Mouse (Mus musculus) left cerebral cortex, postnatal 10 days (tissue): ENCODE results near the gene Ccndbp1. TPM values are rescaled to one million over a fixed set of nuclear protein-coding genes. Genes with fewer than 3 reads are reported as not detected.
"Not testable (repeated sequence)": the region's sequence is repeated elsewhere in the genome, so short reads cannot be mapped to it uniquely, and the experiment has no call there.

Source experiments
- DNase-seq, 2 experiments: peaks; one replicate each; pipeline ENCODE4 v3.0.0; 2021 to 2022; ENCODE audit warnings: low spot score in 2 of 2, mixed read lengths in 1 of 2; ENCODE audit errors: extremely low spot score in 1 of 2
- intact Hi-C: fragments of 180-260 bp; cut with DNase I; formaldehyde crosslinking; loops from one replicate; pipeline ENCODE4 v1.15.1; 2025
- total RNA-seq, 2 experiments: library from RNA; stranded (reverse); gene quantifications; 2 replicates each; pipeline ENCODE4 v1.2.3; 2021

Gene Ccndbp1
- total RNA-seq: 10 to 100 TPM; 57.1 to 59.1 TPM

DNA sequence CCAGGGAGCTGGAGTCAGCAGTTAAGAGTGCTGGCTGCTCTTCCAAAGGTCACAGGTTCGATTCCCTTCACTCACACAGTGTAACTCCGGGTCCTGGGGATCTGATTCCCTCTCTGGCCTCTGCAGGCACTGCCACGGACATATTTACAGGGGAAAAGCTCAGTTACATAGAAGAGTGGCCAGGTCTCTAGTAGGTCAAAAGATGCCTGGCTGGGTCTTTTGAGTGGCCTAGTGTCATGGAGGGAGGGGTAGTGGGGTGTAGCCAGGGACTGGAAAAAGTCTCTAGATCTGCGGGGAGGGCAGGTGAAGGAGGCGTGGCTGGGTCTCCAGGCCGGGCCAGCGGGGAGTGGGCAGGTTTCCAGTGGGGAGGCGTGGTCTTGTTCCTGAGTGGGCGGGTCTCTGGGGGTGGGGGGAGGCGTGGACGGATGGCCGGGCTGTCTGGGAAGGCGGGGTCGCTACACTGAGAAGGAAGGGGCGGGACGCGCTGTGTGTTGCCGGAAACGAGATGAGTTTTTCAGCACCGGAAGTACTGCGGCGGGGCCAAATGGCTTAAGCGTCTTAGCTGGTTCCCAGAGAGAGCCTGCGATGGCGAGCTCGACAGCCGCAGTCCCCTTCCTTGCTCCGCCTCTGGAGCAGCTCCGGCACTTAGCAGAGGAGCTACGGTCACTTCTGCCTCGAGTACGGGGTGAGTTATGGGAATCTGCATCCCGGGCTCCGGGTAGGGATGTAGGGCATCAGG, at the start of gene Ccndbp1:
Gene Ccndbp1, plus strand, starts transcription at position 479 of the 739 bp plus-strand sequence.
- intact Hi-C loops: no loop called here
- DNase-seq: peak; percentile 83 to 94

DNA sequence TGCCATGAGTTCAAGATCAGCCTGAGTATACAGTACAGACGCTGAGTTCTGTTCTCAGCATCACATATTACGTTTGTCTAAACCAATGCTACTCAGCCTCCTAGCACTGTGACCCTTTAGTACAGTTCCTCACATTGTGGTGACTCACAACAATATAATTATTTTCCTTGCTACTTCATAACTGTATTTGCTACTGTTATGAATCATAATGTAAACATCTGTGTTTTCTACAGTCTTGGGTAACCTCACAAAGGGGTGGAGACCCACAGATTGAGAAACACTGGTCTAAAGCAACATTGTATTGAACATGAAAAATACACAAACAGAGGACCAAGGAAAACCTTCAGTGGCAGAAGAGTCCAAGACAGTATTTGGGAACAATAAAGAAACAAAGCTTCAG, 48.8 kb upstream of the Ccndbp1 start:
- intact Hi-C loops: no loop called here
- no peak for DNase-seq

DNA sequence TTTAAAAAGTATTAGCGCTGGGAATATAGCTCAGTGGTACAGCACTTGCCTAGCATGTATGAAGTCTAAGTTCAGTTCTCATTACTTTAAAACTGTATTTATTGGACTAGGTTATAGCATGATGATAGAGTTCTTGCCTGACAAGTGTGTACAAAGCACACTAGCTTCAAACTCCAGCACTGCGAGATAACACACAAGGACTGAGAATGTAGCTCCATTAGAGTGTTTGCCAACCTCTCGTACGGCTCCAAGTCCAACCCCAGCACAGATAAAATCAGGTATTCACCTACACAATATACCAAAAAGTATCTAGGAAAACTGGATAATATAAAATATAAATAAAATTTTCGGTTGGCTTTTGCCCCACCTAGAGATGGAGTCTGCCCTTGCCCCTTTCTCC, 48.4 kb upstream of the Ccndbp1 start:
- DNase-seq: no peak
- intact Hi-C loops: no loop called here

GRCm38 (mm10) chr2:120960261-120960660, 47.9 kb upstream of the Ccndbp1 start:
- intact Hi-C loops: no loop called here
- DNase-seq: no peak

GRCm38 (mm10) chr2:120963110-120963509, 45.1 kb upstream of the Ccndbp1 start:
- intact Hi-C loops: no loop called here
- DNase-seq: no peak

DNA sequence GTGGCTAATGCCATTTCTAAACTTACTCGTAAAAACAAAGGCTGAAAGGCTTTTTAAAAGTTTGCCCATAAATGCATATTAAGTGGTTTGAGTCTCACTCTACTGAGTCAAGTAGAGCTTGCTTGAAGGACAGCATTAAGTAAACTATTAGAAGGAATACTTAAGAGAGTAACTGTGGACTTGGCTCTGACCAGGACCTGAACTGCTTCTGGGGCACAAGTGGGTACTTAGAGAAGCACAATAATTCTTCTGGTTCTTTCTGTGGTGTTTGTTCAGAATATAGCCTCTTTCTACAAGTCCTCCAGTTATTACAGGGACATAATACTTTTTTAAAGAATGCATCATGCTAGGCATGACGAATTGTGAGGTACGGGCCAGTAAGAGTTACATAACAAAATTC, 42.7 kb upstream of the Ccndbp1 start:
- intact Hi-C loops: no loop called here
- DNase-seq: no peak

GRCm38 (mm10) chr2:120970045-120970539, 38.1 kb upstream of the Ccndbp1 start:
- DNase-seq: peak in 1 of 2 experiments; percentile 9
- intact Hi-C loops: no loop called here

DNA sequence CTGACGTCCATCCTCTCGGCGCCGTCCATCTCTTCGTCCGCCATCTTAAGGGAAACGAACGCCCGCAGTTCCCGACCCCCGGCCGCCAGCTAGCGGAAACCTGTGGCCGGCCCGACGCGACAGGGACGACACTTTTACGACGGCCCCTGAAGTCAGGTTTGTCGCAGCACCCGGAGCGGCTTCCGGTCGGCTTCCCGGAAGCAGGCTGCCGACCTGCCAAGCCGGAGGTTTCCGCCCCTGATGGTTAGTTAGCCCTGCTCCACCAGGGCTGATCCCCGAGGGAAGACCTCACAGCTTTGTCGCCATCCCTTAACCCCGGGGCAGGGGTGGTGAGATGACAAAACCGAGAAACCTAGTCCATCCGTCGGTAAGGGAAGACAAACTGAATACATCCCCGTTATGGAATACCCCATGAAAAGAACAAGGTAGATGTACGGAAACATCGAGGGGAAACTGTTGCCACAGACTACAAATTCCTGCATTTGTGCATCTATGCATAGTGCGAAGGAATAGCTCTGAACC, 37.6 kb upstream of the Ccndbp1 start, which contains the start of gene Ubr1:
Gene Ubr1, minus strand, starts transcription at position 157 of the 522 bp plus-strand sequence.
- DNase-seq: peak; percentile 84 to 93
- intact Hi-C loops: no loop called here

- DNase-seq: no peak
- intact Hi-C loops: no loop called here
Observed at GRCm38 (mm10) chr2:120971766-120972165, 36.4 kb upstream of the Ccndbp1 start.

- intact Hi-C loops, DNase-seq: not testable (repeated sequence)
Observed at GRCm38 (mm10) chr2:120972257-120972656, 35.9 kb upstream of the Ccndbp1 start.

- peak in 1 of 2 experiments; percentile 23 for DNase-seq
- intact Hi-C loops: no loop called here
Observed at GRCm38 (mm10) chr2:120972964-120973363, 35.2 kb upstream of the Ccndbp1 start.

DNA sequence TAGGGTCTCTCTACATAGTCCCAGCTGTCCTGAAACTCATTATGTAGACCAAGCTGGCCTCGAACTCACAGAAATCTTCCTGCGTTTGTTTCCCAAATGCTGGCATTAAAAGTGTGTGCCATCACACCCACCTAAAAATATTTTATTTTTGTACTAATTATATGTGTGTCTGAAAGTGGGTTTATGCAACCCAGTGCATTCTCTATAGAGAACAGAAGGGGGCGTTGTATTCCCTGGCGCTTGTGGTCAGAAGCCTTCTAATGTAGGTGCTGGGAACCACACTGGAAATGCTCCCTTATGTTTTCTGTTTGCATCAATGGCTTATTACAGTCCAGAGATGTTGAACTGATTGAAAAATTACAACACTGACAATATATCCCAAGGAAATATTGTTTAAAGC, 31.9 kb upstream of the Ccndbp1 start:
- intact Hi-C loops: no loop called here
- no peak for DNase-seq

DNA sequence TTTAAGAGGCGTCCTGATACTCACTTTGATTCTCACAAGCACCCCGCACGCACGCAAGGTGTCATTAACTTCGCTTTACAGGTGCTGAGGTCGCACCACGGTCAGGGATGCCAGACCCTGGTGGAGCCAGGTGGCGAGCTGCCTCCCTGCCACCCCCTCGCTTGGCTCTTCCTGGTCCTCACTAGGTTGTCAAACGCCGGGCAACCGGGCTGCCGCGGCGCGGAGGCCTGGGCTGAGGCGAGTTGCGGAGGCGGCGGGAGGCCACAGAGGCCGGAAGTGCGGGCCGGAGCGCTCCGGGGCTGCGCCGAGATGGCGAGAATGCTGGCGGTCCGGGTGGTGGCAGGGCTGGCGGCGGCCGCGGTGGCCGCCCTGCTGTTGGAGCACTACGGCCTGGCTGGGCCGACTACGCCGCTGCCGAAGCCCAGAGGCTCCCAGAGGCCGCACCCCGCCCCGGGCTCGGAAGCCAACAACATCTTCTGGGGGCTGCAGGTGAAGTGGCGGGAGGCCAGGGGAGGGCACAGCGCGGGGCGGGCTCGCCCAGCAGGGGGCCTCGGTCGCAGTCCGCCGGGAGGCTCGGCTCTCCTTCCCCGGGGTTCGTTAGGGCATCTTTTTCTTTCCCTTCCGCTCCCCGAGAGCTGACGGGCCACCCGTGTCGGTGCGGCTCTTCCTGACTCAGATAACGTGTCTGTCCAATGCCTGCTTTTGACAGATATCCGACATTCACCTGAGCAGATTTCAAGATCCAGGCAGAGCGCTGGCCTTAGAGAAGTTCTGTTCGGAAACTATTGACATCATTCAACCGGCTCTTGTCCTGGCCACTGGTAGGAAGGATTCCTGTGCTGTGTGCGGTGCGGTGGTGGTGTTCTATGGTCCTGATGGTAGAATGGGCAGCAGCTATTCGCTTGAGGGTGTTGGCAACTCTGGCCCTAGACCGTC, 30.9 kb upstream of the Ccndbp1 start, which contains the start of gene Tmem62:
Gene Tmem62, plus strand, starts transcription at position 28 of the 936 bp plus-strand sequence.
- peak; percentile 15 to 71 for DNase-seq
- intact Hi-C loops: no loop called here

GRCm38 (mm10) chr2:120977926-120978692, 30.1 kb upstream of the Ccndbp1 start:
- intact Hi-C loops: no loop called here
- DNase-seq: no peak

DNA sequence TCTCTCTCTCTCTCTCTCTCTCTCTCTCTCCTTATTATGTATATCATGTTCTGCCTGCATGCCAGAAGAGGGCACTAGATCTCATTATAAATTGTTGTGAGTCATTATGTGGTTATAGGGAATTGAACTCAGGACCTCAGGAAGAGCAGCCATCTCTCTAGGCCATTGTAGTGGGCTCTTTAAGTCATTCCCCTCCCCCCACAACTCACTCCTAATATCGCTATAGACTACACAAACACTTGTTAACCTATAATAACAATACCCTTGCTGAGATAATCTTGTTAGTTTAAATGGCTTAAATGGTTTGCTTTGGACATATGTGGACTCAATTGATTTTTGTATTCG, 29.5 kb upstream of the Ccndbp1 start:
- no peak for DNase-seq
- intact Hi-C loops: no loop called here

DNA sequence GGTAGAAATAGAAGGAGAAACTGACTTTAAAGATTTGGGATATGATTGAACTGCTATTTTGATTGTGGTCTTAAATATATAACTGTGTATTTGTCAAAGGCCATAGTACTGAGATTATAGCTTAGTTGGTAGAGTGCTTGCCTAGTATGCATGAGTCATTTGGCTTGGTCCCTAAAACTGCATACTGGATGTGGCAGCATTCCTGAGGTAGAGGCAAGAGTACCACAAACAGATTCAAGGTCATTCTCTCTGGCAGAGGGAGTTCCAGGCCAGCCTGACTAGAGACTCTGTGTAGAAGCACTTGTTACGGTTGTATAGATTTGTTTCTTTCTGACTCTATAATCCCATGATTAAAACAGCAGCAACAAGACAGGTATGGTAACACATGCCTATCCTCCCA, 28.4 kb upstream of the Ccndbp1 start:
- DNase-seq: no peak
- intact Hi-C loops: no loop called here

DNA sequence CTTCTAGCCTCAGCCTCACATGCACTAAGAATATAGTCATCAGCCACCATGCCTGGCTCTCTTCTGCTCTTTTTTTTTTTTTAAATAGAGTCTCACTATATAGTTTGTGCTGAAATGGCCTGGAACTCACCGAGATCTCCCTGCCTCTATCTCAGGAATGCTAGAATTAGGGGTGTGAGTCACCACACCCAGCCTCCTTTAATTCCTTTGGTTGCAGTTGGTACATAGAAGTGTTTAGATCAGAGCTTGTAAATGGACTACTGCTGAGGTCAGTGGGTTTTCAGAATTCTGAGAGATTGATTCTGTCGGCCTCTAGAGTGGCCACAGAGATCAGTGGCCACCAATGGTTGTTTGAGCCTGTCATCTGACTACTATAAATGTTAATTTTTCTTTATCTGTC, 27.3 kb upstream of the Ccndbp1 start:
- no peak for DNase-seq
- intact Hi-C loops: no loop called here

DNA sequence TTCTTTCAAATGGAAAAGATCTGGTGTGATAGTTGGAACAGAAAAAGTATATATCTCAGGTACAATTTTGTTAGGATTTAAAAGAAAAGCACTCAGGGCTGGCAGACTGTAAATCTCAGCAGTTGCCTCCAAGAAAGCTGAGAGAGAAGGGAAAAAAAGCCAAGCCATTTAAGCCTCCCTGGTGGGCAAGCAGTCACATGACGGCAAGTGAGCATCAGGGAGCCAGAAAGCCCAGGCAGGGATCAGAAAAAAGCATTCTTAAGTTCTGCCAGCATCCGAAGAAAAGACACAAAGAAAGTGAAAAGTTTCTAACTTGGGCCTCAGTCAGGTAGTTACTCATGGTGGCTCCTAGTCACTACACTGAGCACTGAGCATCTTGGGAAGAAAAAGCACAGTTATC, 24.6 kb upstream of the Ccndbp1 start:
- no peak for DNase-seq
- intact Hi-C loops: no loop called here

DNA sequence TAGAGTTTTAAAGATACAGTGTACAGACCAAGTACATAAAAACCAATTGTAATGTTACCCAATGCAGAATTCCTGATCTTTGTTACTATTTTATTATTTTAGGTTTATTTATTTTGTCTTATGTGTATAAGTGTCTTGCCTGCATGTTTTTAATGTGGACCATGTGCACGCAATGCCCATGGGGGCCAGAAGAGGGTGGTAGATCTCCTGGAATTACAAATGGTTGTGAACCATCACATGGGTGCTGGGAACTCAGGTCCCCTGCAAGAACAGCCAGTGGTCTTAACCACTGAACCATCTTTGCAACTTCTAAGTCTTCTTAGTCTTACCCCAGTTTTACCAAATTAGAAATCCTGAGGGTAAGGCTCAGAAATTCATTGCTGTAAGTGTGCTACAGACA, 23.0 kb upstream of the Ccndbp1 start:
- no peak for DNase-seq
- intact Hi-C loops: no loop called here
